Mouse (Mus musculus) inflammation-experienced regulatory T-cells, adult 6 months (primary cell): ENCODE results near the gene D230025D16Rik. TPM values are rescaled to one million over a fixed set of nuclear protein-coding genes. Genes with fewer than 3 reads are reported as not detected.
A peak's percentile ranks its signal among the peaks of the same experiment; 100 is the strongest.
"Not testable (repeated sequence)": the region's sequence is repeated elsewhere in the genome, so short reads cannot be mapped to it uniquely, and the experiment has no call there.

Source experiments
- ATAC-seq: one replicate; pipeline ENCODE4 v1.8.0; 2017
- polyA plus RNA-seq, 3 experiments: library from polyadenylated mRNA; unstranded; fragments of 100-300 nt; shearing (Covaris generic); gene quantifications; one replicate each; pipeline ENCODE4 v1.2.1; 2017

D230025D16Rik gene
- polyA plus RNA-seq, 3 experiments from 2014 or later: 11.1 to 14.6 (median 12.1) TPM

DNA sequence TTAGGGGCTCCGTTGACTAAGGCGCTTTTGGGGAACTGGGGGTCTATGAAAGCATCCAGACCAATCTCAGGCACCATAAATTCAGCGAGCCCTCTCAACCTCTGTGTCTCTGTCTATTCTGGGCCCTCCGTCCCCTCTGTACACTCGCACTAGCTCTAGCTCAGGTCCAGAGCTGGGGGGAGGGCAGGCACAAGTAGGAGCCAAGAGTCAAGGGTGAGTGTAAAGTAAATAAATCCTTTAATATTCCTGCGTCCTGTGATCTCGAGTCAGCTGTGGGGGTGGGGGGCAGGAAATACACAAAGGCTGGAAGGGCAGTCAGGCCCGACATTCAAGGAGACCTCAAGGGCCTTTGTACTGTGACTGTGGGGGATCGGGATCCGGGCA is 44.1 kb downstream of the D230025D16Rik start:
- no peak for ATAC-seq

DNA sequence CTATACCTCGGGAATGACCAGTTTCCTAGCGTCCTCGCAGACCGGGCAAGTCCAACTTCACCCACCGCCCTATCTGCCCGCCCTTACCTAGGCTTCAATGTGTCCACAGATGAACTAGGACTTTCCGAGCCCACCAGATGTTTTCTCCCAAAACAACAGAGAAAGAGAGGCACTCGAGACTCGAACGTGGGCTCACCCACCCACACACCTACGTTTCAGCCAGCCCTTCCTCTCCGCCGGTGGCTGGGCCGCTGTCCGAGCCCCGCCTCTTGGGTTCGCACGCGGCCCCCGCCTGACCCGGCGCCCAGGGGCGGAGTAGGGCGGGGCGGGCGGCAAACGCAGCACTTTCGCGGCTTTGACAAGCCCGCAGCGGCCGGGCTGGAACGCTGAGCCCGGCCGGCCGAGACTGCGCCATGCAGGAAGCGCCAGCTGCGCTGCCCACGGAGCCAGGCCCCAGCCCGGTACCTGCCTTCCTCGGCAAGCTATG is 44.6 kb downstream of the D230025D16Rik start, which contains the start of gene Hsf4:
Hsf4 (plus strand) TSS at position 341 of the 487 bp plus-strand sequence.
- ATAC-seq: no peak

DNA sequence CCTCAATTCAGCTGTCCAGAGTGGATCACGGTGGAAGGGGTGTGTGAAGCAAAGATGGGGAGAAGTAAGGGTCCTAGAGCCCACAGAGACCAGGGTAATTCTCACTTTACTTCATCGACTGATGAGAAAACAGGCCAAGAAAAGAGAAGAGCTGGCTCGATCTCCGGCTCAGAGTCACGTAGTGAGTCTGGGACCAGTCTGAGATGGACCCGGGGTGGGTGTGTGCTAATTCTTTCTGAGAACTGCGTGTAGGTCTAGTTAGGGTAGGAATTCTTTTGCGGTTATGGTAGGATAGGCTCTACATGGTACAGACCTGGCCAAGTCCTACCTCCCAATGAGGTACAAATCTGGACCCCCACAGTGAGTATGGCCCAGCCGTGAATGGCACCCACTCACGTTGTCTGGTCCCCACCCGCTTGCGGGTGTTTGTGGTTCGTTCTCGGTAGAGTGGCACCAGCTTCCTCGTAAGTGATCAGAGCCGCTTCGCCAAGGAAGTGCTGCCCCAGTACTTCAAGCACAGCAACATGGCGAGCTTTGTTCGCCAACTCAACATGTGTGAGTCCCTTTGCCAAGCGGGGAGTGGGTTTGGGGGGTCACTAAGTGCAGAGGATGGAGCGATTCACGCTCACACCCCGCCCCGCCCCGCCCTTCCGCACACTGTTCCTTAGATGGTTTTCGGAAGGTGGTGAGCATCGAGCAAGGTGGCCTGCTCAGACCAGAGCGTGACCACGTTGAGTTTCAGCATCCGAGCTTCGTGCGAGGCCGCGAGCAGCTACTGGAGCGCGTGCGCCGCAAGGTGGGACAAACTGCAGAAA is 45.4 kb downstream of the D230025D16Rik start:
- no peak for ATAC-seq

DNA sequence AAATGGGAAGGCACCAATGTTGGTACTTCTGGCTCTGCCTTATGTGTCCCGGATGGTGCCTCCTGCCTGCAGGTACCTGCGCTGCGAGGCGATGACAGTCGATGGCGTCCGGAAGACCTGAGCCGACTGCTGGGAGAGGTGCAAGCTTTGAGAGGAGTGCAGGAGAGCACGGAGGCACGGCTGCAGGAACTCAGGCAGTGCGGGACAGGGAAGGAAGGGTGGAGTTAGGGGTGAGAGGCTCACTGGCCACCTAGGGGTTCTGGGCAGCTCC is 45.9 kb downstream of the D230025D16Rik start:
- no peak for ATAC-seq

DNA sequence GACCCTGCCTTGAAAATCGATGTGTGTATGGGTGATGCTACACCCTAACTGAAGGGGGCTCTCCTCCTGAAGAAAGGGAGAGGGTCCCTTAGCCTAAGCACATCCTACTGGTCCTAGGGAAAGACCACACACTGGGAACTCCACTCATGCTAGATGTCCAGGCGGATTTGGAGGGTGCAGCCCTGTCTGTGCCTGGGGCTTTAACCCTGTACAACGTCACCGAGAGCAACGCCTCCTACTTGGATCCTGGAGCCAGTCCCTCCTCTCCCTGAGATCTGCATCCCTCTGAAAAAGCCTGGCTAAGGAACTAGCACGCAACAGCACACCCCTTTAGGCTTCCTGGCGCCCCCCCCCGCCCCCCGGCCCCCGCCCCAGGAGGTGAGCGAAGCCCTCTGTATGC is 50.4 kb downstream of the D230025D16Rik start:
- no peak for ATAC-seq

DNA sequence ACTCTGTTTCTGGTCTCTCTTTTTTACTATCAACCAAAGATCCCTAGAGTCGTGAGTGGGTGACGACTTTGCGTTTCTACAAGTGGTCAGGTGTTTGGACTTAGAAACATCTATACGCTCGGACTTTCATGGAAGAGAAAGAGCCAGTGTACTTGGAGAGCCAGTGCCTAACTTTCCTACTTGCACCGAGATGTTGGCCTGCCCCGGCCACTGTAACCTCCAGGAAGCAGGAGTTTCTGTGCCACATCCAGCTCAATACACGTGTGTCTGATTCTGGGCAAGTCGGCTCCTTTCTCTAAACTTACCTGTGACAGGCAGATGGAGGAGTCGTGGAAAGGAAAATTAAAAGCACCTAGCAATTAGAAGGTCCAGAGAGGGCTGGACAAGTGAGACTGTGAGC is 50.9 kb downstream of the D230025D16Rik start, which contains the start of gene Nol3:
Nol3 (plus strand) TSS at position 301 of the 400 bp plus-strand sequence.
- ATAC-seq: no peak

DNA sequence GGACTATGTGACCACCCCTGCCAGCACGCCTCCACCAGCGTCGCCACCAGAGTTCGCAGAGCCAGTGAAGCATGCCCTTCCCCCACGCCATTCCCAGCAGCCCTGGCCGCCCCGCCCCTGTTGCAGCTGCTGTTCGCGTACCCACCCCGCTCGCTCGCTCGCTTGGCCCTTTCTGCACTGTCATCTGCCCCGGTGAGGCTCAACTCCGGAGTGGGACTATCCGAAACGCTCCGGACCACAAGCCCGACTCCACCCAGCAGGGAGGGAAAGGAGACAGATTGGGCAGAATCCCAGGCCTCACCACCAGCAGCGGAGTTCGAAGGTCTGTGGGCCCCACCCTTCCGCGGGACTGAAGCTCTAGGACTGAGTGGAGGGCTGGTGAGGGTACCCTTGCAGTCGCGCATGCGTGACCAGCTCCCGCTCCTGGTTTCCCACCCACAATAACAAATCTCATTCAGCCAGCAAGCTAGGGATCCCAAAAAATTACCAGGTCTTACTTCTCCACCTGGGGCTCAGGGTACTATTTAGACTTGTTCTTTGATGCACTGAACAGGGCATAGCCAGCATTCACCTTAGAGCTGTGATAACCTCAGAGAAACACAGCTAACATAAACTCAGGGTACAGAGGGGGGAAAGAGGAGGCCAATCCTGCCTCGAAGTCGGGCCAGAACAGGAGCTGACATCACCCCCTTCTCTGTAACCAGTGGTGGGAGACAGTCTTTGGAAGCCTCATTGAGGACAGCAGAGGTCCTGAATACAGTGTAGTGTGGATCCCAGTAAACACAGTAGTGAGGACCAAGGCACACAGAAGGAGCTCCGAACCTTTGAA is 51.6 kb downstream of the D230025D16Rik start:
- no peak for ATAC-seq

DNA sequence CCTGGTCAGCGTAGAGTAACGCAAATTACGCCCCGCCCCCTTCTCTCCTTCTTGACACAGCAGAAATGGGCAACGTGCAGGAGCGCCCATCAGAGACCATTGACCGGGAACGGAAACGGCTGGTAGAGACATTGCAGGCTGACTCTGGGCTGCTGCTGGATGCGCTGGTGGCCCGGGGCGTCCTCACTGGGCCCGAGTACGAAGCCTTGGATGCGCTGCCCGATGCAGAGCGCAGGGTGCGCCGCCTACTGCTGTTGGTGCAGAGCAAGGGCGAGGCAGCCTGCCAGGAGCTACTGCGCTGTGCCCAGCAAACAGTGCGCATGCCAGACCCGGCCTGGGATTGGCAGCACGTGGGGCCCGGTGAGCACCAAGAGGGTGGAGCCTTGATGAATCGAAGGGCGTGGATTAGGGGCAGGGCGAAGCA is 54.0 kb downstream of the D230025D16Rik start:
- peak; percentile 61 for ATAC-seq

DNA sequence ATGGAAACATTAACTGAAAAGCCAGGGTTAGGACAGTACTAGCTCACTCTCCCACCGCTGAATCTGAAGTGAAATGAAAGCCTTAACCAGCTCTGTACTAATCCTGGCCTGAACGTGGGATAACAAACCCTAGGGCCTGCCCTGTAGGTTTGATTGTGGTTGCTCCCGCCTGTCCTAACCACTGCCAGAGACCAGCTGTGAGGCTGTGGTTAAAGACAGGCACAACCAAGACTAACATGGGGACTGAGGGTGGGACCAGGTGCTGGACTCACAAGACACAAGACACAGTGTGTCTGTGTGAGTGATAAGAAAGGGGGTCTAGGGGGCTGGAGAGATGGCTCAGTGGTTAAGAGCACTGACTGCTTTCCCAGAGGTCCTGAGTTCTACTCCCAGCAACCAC is 55.6 kb downstream of the D230025D16Rik start:
- ATAC-seq: no peak

DNA sequence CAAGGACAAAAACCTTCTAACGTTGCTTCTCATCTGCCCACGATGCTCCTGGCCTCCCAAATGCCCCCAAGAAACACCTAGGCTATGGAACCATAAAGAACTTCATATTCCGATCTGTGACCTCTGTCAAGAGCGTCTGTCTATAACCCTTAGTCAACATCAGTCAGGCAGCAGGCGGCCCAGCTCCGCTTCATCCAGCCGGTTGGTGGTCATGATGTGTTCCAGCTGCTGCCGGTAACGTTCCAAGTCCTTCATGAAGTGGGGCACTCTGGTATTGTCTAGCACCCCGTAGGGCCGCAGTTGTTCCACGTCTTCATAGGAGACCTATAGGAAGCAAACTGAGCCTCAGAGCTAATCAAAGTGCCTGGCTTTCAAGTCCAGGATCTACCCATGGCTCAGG is 56.9 kb downstream of the D230025D16Rik start:
- ATAC-seq: no peak

DNA sequence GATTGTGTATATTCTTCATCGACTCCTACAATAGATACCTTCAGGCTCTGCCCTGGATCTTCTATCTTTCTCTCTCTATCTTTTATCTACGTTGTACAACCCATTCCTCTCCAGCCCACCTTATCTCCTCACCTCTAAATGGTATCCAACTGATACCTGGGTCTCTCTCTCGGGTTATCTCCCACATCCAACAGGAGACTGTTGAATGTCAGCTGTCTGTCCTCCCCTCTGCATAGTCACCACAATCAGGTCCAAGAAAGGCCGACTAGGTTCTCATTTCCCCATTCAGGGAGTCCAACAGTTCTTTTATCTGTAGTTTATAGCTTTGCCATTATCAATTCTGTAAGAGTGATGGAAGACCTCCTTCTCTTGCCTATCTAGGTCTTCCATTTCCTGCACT is 57.3 kb downstream of the D230025D16Rik start:
- ATAC-seq: no peak

DNA sequence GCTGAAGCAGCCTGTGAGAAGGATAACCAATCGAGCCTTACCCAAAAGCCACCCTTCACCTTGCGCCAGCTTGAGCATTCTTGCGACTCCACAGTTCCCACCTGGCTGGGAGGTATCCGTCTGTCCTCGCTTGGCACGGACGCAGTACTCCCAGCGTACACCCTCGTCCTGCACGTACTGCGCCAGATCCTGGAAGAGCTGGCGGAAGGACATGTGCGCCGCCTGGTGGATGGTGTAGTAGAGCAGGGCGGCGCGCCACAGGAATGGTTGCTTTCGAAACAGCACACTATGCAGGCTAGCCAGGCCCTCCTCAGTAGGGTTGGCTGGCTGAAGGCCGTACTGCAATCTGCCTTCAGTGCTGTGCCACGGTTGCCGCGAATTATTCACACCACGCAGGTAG is 58.1 kb downstream of the D230025D16Rik start:
- peak; percentile 63 for ATAC-seq

DNA sequence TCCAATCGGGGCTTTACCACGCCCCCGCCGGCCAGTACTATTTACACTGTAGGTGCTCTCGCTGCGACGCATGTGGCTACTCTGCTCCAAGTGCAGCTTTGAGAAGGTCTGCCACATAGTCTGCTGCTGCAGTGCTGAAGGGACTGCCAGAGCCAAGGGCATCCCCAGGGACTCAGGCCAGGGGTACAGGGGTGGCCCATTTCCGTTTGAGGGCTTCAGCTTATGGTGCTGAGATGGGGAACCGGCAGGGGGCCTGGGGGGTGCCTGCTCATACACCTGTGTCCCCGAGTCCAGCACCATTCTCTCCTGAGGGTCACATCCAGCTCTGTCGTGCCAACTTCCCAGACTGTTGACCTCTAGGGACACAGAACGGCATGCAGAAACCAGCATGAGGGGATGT is 60.6 kb downstream of the D230025D16Rik start:
- ATAC-seq: no peak

DNA sequence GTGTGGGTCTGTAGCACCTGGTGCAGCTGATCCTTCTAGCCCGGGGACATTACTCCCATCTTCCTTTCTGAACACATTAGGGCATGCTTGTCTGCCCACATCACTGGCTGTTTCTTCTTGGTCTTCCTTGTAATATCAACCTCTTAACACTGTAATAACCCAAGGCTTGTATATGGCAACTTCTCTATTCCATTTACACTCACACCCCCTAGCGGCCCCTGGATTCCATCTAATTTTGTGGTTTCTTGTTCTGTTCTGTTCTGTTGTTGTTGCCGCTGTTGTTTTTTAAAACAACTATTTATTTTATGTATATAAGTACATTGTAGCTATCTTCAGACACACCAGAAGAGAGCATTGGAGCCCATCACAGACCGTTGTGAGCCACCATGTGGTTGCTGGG is 62.0 kb downstream of the D230025D16Rik start:
- ATAC-seq: no peak

DNA sequence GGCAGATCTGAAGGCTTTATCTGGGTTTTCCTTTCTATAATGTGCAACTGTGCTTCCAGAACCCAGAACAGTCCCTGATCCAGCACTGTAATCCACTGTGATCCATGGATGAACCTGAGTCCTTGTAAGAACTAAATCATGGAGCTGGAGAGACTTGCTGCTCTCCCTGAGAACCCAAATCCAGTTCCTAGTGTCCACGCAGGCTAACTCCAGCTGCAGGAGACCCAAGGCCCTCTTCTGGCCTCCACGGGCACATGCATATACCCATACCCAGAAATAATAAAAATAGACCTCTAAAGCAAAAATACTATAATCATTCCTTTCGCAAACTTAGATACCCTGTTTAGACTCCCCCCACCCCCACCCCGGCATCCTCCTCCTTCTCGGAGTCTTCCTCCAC is 63.3 kb downstream of the D230025D16Rik start:
- no peak for ATAC-seq

DNA sequence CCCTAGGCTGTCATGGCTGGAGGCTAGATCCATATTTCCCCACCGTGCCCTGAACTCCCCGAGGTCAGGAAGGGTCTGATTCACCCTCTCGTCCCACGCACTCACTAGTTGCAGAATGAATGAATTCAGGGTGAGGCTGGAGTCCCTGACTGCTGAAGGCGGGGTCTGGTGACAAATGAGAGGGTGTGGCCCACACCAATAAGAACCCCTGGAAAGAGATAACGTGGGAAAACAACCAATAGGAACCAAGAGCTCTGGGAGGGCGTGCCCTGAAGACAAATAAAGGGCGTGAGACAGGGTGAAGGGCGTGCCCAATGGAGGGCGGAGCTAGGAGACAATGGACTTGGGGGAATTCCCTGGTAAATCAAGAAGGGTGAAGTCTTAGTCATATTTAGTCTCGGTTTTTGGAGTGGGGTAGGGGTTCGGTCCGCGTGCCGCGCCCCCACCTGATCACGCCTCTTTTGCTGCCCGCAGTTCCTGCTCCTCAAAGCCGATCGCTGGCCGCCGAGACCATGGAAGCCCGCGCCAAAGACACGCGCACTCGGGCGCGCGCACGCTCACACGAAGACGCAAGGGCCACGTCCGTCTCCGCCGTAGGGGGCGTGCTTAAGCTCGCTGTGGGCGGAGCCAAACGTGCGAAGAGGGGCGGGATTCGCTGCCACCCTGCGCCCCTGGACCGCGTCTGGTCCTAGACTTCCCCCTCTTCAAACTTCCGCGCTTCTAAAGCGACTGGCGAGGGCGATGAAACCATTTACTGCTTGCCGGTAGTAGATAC is 64.2 kb downstream of the D230025D16Rik start:
- ATAC-seq: peak; percentile 91

DNA sequence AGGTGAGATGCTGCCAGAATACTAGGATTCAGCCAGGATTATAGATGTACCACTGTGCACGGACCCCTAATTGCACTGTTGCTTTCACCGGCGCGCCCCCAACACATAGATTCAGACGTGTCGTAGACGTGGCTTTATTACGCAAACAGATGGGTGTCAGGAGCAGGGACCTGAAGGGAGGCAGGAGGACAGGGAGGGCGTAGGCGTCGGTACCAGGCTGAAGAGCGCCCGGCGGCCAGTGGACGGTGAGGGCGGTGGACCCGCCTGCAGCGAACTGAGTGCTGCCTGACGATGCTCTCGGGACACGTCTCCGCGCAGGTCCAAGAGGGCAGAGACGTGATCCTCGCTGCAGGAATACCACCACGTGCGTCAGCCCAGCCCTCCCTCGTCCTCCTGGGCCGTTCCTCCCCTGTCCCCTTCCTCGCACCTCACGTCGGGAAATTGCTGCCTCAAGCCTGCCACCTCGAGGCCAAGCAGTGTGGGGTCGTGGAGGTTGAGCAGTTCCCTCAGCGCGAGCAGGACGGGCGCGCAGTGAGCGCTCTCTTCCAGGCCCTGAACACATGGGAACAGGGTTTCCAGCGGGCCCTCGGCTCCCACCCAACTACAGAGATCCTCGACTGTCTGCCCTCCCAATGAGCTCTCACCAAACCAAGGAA is 65.0 kb downstream of the D230025D16Rik start, which contains the start of gene 4931428F04Rik:
4931428F04Rik (minus strand) TSS at position 60 of the 656 bp plus-strand sequence.
- ATAC-seq: no peak

DNA sequence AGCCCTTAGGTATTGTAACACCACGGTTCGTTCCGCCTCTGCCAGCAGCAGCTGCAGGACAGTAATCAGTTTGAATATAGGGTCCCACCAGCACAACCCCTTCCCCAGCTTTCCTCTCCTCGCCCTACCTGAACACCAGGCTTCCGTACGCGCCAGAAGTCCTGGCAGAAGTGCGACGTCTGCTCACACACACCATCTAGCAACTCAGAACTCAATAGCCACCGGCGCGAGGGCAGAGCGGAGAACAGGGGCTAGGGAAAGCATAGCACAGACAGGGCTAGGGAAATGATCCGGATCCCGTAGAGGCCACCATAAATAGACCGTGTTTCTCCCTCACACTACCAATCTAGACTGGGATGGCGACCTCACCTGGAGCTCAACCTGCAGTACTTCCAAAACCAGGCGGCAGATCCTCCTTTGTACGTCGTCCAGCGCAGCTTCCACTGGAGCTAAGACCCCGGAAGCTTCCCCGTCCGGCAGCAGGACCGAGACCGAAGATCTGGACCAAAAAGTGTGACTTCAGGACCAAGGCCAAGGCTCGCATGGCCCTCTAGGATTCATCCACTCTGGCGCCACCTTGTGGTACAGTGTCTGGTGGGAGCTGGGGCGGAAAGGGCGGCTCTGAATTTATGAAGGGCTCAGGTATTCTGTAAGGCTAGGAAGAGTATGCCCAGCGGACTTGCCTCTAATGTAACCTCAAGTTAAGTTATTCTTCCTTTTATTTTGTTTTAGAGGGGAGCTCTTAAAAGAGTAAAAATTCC is 65.8 kb downstream of the D230025D16Rik start:
- peak; percentile 22 for ATAC-seq

DNA sequence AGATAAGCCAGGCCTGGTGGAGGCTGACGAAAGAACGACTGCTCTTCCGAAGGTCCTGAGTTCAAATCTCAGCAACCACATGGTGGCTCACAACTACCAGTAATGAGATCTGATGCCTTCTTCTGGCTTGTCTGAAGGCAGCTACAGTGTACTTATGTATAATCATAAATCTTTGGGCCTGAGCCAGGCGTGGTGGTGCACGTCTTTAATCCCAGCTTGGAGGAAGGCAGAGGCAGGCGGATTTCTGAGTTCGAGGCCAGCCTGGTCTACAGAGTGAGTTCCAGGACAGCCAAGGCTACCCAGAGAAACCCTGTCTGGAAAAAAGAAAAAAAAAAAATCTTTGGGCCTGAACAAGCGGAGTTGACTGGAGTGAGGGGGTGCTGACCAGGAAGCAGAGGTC is 66.4 kb downstream of the D230025D16Rik start:
- not testable (repeated sequence) for ATAC-seq

DNA sequence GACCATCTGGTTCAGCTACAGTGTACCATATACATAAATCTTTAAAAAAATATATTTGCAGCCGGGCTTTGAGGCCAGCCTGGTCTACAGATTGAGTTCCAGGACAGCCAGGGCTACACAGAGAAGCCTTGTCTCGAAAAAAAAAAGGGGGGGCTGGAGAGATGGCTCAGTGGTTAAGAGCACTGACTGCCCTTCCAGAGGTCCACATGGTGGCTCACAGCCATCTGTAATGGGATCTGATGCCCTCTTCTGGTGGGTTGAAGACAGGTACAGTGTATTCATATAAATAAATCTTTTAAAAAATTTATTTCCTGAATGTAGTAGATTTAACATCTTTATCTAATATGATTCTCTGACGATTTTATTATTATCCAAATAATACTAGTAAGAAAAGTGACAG is 66.9 kb downstream of the D230025D16Rik start:
- not testable (repeated sequence) for ATAC-seq

DNA sequence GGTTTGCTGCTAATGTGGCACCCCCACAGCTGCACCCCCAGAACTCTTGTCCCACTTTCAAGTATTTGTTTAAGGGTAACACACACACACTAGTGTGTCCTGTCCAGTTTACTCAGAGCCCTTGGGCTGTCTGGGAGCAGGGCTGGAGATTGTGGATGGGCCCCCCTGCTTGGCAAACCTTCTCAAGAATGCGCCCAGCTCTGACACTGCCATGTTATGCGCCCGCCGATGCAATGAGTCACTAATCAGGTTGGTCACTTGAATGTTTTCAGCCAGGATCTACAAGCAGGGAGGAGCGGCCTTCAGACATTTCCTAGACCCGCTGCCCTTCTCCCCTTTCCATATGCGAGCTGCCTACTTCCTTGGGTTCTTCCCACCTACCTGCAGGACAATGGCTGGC is 67.5 kb downstream of the D230025D16Rik start:
- no peak for ATAC-seq
